Mouse (Mus musculus) gastrocnemius, postnatal 36 days (tissue): ENCODE data around the gene Fhl2. TPM values are rescaled to one million over a fixed set of nuclear protein-coding genes. Genes with fewer than 3 reads are reported as not detected.

Source experiments
- DNase-seq, 2 experiments: peaks; one replicate each; pipeline ENCODE4 v3.0.0; 2022
- intact Hi-C: fragments of 180-260 bp; cut with DNase I; formaldehyde crosslinking; loops from one replicate; pipeline ENCODE4 v1.15.1; 2025
- total RNA-seq, 2 experiments: library from RNA; stranded (reverse); gene quantifications; 2 replicates each; pipeline ENCODE4 v1.2.3; 2021

Gene Fhl2
- total RNA-seq, 2 experiments from 2014 or later: 3.1 to 4.0 TPM

- no peak for DNase-seq
- intact Hi-C loops: no loop called here
Observed at GRCm38 (mm10) chr1:43127196-43127595, 69.6 kb downstream of the Fhl2 start.

GRCm38 (mm10) chr1:43124726-43125125 lies 72.1 kb downstream of the Fhl2 start:
- no peak for DNase-seq
- intact Hi-C loops: no loop called here

- no peak for DNase-seq
- intact Hi-C loops: no loop called here
Observed at GRCm38 (mm10) chr1:43122616-43123015, 74.2 kb downstream of the Fhl2 start.

- intact Hi-C loops: no loop called here
- no peak for DNase-seq
Observed at GRCm38 (mm10) chr1:43120950-43121349, 75.8 kb downstream of the Fhl2 start.

GRCm38 (mm10) chr1:43117435-43117834 lies 79.3 kb downstream of the Fhl2 start:
- DNase-seq: no peak

GRCm38 (mm10) chr1:43112882-43113281 lies 83.9 kb downstream of the Fhl2 start:
- DNase-seq: peak; percentile 29 to 41
- intact Hi-C loops: loop anchor here (10.0 kb wide), 1 partner anchor 198 kb away; no protein-coding TSS in a partner anchor

More at GRCm38 (mm10) chr1:43117435-43117834, 79.3 kb downstream of the Fhl2 start:
- intact Hi-C loops: loop anchor here (10.0 kb wide), 1 partner anchor 203 kb away; no protein-coding TSS in a partner anchor

- intact Hi-C loops: loop anchor here (10.0 kb wide), 1 partner anchor 196 kb away; no protein-coding TSS in a partner anchor
- peak in 1 of 2 experiments; percentile 31 for DNase-seq
Observed at GRCm38 (mm10) chr1:43110556-43110955, 86.2 kb downstream of the Fhl2 start.

- intact Hi-C loops: no loop called here
- DNase-seq: no peak
Observed at GRCm38 (mm10) chr1:43108729-43109128, 88.1 kb downstream of the Fhl2 start.

GRCm38 (mm10) chr1:43098031-43098984 lies 98.5 kb downstream of the Fhl2 start, which contains the start of the genes Tgfbrap1 and AI597479:
Tgfbrap1 (minus strand) TSS chr1:43098637.
AI597479 (plus strand) TSS chr1:43098710.
- intact Hi-C loops: no loop called here
- peak; percentile 82 to 92 for DNase-seq

- DNase-seq: no peak
- intact Hi-C loops: no loop called here
Observed at GRCm38 (mm10) chr1:43094206-43094605, 102.6 kb downstream of the Fhl2 start.

- peak; percentile 42 to 72 for DNase-seq
- intact Hi-C loops: no loop called here
Observed at GRCm38 (mm10) chr1:43092056-43093015, 104.4 kb downstream of the Fhl2 start.

- intact Hi-C loops: no loop called here
- no peak for DNase-seq
Observed at GRCm38 (mm10) chr1:43091306-43092055, 105.3 kb downstream of the Fhl2 start.

GRCm38 (mm10) chr1:43090418-43090817 lies 106.4 kb downstream of the Fhl2 start:
- DNase-seq: no peak
- intact Hi-C loops: no loop called here

GRCm38 (mm10) chr1:43082946-43083345 lies 113.8 kb downstream of the Fhl2 start:
- DNase-seq: no peak
- intact Hi-C loops: no loop called here

- intact Hi-C loops: no loop called here
- no peak for DNase-seq
Observed at GRCm38 (mm10) chr1:43078124-43078523, 118.7 kb downstream of the Fhl2 start.

GRCm38 (mm10) chr1:43074791-43075190 lies 122.0 kb downstream of the Fhl2 start:
- intact Hi-C loops: no loop called here
- DNase-seq: no peak
